Mouse (Mus musculus) CH12.LX (cell line): ENCODE measurements around the gene BC107364.

ENCODE experiments used
- CTCF ChIP-seq, 2 experiments: IDR thresholded peaks in 1 of 2; conservative IDR thresholded peaks in 1 of 2; 2 replicates each; pipeline ENCODE4 v1.5.1; 2011 to 2012; ENCODE audit warnings: low read depth in 2 of 2, low read length in 2 of 2, improper control_type of control experiment in 1 of 2, inconsistent platforms in 1 of 2, mild to moderate bottlenecking in 1 of 2, moderate library complexity in 1 of 2
- E2F4 ChIP-seq: IDR thresholded peaks from 2 replicates; pipeline ENCODE4 v1.6.1; 2011; ENCODE audit warnings: low read depth, low read length, improper control_type of control experiment; ENCODE audit not compliant: insufficient replicate concordance
- ELF1 ChIP-seq: IDR thresholded peaks from 2 replicates; pipeline ENCODE4 v1.6.1; 2014; ENCODE audit warnings: low read depth, mild to moderate bottlenecking, inconsistent platforms, low read length, improper control_type of control experiment
- HCFC1 ChIP-seq: IDR thresholded peaks from 2 replicates; pipeline ENCODE4 v1.6.1; 2012; ENCODE audit warnings: low read depth, mild to moderate bottlenecking, inconsistent platforms, low read length, improper control_type of control experiment
- JUND ChIP-seq: conservative IDR thresholded peaks from 2 replicates; pipeline ENCODE4 v1.6.1; 2011; ENCODE audit warnings: low read depth, low read length, improper control_type of control experiment
- POLR2A ChIP-seq: IDR thresholded peaks from 2 replicates; pipeline ENCODE4 v1.6.1; 2011; ENCODE audit warnings: low read depth, mild to moderate bottlenecking, improper control_type of control experiment, low read length
- UBTF ChIP-seq: IDR thresholded peaks from 2 replicates; pipeline ENCODE4 v1.6.1; 2012; ENCODE audit warnings: low read depth, mild to moderate bottlenecking, inconsistent platforms, low read length, improper control_type of control experiment, moderate library complexity
- USF1 ChIP-seq: IDR thresholded peaks from 2 replicates; pipeline ENCODE4 v1.6.1; 2014; ENCODE audit warnings: low read depth, mild to moderate bottlenecking, inconsistent platforms, low read length, improper control_type of control experiment
- ZMIZ1 ChIP-seq: IDR thresholded peaks from 2 replicates; pipeline ENCODE4 v1.6.1; 2012; ENCODE audit warnings: low read depth, mild to moderate bottlenecking, inconsistent platforms, low read length, improper control_type of control experiment

DNA sequence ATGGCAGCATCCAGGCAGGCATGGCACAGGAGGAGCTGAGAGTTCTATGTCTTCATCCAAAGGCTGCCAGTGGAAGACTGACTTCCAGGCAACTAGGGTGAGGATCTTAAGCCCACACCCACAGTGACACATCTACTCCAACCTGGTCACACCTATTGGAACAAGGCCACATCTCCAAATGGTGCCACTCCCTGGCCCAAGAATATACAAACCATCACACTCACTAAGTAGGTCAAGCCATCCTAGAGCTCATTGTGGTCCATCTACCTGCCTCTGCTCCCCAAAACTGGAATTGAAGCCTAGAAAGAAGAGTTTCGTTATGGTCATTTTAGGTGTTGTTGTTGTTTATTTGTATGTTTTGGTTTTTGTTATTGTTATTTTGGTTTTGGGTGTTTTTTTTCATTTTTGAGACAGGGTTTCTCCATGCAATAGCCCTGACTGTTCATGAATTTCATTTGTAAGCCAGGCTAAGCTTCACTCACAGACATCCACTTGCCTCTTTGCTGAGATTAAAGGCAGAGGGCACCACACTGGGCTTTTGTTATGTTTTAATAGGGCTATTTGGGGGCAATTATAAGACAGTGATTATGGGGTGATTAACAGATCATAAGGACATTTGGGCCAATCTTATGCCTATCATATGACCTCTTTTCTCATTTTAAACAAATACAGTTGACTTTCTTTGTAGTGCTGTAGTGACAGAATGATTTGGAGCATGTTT, 43.5 kb upstream of the BC107364 start:
- TF ChIP-seq POLR2A (no peak), CTCF (conservative IDR thresholded peaks at IDR 0.05 in 1 of 2, IDR thresholded peaks at IDR 0.05 in 1 of 2; ENCODE audit: low read depth in 2 of 2, low read length in 2 of 2) (no peak), HCFC1 (no peak), UBTF (no peak), ELF1 (no peak), JUND (no peak), E2F4 (no peak), USF1 (no peak), ZMIZ1 (no peak)
